In the genomic region with DNA sequence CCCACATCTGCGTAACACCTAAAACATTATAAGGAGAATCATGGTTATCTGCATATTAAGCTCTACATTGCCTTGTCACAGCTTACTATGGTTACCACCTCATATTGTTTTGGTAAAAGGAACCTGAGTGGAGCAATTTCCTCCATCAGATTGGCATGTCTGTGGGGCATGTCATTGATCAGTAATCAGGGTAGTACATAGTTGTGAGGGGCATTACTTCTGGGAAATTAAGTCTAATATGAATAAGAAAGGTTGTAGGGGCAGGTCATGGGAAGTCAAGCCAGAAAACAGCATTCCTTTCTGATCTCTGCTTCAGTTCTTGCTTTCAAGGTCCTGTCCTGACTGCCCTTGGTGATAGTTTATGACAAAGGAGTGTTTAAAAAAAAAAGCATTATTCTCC, we compare ENCODE assay signal across 50 mouse cellular contexts. TPM values are rescaled to one million over a fixed set of nuclear protein-coding genes. Genes with fewer than 3 reads are reported as not detected.
"Had no signal": no experiment of that assay in that cellular context is flagged by ENCODE, and none has a peak within 500 bp of the region (broad histone marks: within the 10 kb centered on the region; RNA-seq: fewer than 3 reads in every experiment).

No protein-coding gene starts in this region.

- H3K4me1 ChIP-seq: heart, embryonic 10.5 days; heart, embryonic 13.5 days; heart, embryonic 15.5 days; hindbrain, embryonic 10.5 days; hindbrain, embryonic 12.5 days; hindbrain, embryonic 13.5 days; hindbrain, embryonic 15.5 days; intestine, embryonic 15.5 days; kidney, embryonic 15.5 days had no signal

- H3K4me2 ChIP-seq: heart, embryonic 11.5 days; heart, embryonic 13.5 days; heart, embryonic 15.5 days; hindbrain, embryonic 12.5 days; hindbrain, embryonic 13.5 days; hindbrain, embryonic 14.5 days; hindbrain, embryonic 15.5 days; intestine, embryonic 15.5 days; kidney, embryonic 15.5 days had no signal

- H3K27ac ChIP-seq: heart, embryonic 10.5 days; heart, embryonic 13.5 days; heart, embryonic 15.5 days; hindbrain, embryonic 10.5 days; hindbrain, embryonic 12.5 days; hindbrain, embryonic 13.5 days; hindbrain, embryonic 14.5 days; hindbrain, embryonic 15.5 days; hindbrain, postnatal 0 days; intestine, embryonic 15.5 days; kidney, embryonic 15.5 days; kidney, postnatal 0 days; layer of hippocampus, adult 2 months had no signal

- H3K9me3 ChIP-seq: heart, embryonic 10.5 days; heart, embryonic 15.5 days; hindbrain, embryonic 12.5 days; intestine, embryonic 15.5 days; kidney, embryonic 15.5 days had no signal

- H3K36me3 ChIP-seq: heart, embryonic 10.5 days; heart, embryonic 13.5 days; heart, embryonic 15.5 days; hindbrain, embryonic 10.5 days; hindbrain, embryonic 12.5 days; hindbrain, embryonic 13.5 days; hindbrain, embryonic 15.5 days; intestine, embryonic 15.5 days; kidney, embryonic 15.5 days had no signal

- H3K4me3 ChIP-seq: heart, embryonic 10.5 days; heart, embryonic 13.5 days; heart, embryonic 15.5 days; hindbrain, embryonic 10.5 days; hindbrain, embryonic 12.5 days; hindbrain, embryonic 13.5 days; hindbrain, embryonic 15.5 days; intestine, embryonic 15.5 days; kidney, embryonic 15.5 days; layer of hippocampus, adult 2 months had no signal

- DNase-seq: heart, postnatal 10 days; heart, postnatal 14 days; heart, postnatal 36 days; heart, postnatal 4 days; kidney, adult 11 months; kidney, adult 18-20 months; kidney, adult 2 months; kidney, adult 8-10 months; kidney, adult 9 months; kidney, postnatal 10 days; kidney, postnatal 14 days; kidney, postnatal 25 days; kidney, postnatal 36 days; kidney, postnatal 4 days; layer of hippocampus, adult 9-11 months; layer of hippocampus, postnatal 36 days had no signal

- ATAC-seq: hindbrain, embryonic 16.5 days; hindbrain, postnatal 0 days; inflammation-experienced regulatory T-cells, adult 6 months; intestine, embryonic 15.5 days; intestine, embryonic 16.5 days; intestine, postnatal 0 days had no signal

- H3K27me3 ChIP-seq: heart, embryonic 13.5 days; heart, embryonic 15.5 days; hindbrain, embryonic 12.5 days; hindbrain, embryonic 13.5 days; hindbrain, embryonic 15.5 days; intestine, embryonic 15.5 days; kidney, embryonic 15.5 days had no signal

- H3K9ac ChIP-seq: heart, embryonic 13.5 days; heart, embryonic 15.5 days; hindbrain, embryonic 12.5 days; hindbrain, embryonic 13.5 days; hindbrain, embryonic 14.5 days; hindbrain, embryonic 15.5 days; intestine, embryonic 15.5 days; kidney, embryonic 15.5 days had no signal

RNA-seq across cellular contexts. Expression of a gene that starts 22.7 kb away (rescaled TPM):
- total RNA-seq: heart, postnatal 10 days; heart, postnatal 14 days; heart, postnatal 25 days; heart, postnatal 36 days; heart, postnatal 4 days; hematopoietic stem cell, adult 5-6 weeks; hindbrain, postnatal 0 days; layer of hippocampus, adult 18-20 months; layer of hippocampus, adult 2 months; layer of hippocampus, adult 8-10 months; layer of hippocampus, postnatal 14 days; layer of hippocampus, postnatal 25 days; layer of hippocampus, postnatal 36 days; left cerebral cortex, adult 18-20 months; left cerebral cortex, adult 8-10 months had no signal
- polyA plus RNA-seq: heart, embryonic 10.5 days; heart, embryonic 11.5 days; heart, embryonic 13.5 days; heart, embryonic 14.5 days; heart, embryonic 15.5 days; heart, embryonic 16.5 days; heart, postnatal 0 days; hindbrain, embryonic 10.5 days; hindbrain, embryonic 11.5 days; hindbrain, embryonic 12.5 days; hindbrain, embryonic 13.5 days; hindbrain, embryonic 14.5 days; hindbrain, embryonic 15.5 days; hindbrain, embryonic 16.5 days; hindbrain, postnatal 0 days; inflammation-experienced regulatory T-cells, adult 6 months; intestine, embryonic 14.5 days; intestine, embryonic 15.5 days; intestine, embryonic 16.5 days; intestine, postnatal 0 days; kidney, adult 2 months; kidney, embryonic 14.5 days; kidney, embryonic 15.5 days; kidney, embryonic 16.5 days; kidney, postnatal 0 days; large intestine, adult 2 months had no signal

RNA-seq across cellular contexts. Expression of a gene that starts 54.1 kb away (rescaled TPM):
- total RNA-seq: heart, postnatal 10 days; heart, postnatal 14 days; heart, postnatal 25 days; heart, postnatal 36 days; heart, postnatal 4 days; hematopoietic stem cell, adult 5-6 weeks; hindbrain, postnatal 0 days; layer of hippocampus, adult 18-20 months; layer of hippocampus, adult 2 months; layer of hippocampus, adult 8-10 months; layer of hippocampus, postnatal 14 days; layer of hippocampus, postnatal 25 days; layer of hippocampus, postnatal 36 days; left cerebral cortex, adult 18-20 months; left cerebral cortex, adult 8-10 months had no signal
- polyA plus RNA-seq: heart, embryonic 10.5 days; heart, embryonic 11.5 days; heart, embryonic 13.5 days; heart, embryonic 14.5 days; heart, embryonic 15.5 days; heart, embryonic 16.5 days; heart, postnatal 0 days; hindbrain, embryonic 10.5 days; hindbrain, embryonic 11.5 days; hindbrain, embryonic 12.5 days; hindbrain, embryonic 13.5 days; hindbrain, embryonic 14.5 days; hindbrain, embryonic 15.5 days; hindbrain, embryonic 16.5 days; hindbrain, postnatal 0 days; inflammation-experienced regulatory T-cells, adult 6 months; intestine, embryonic 14.5 days; intestine, embryonic 15.5 days; intestine, embryonic 16.5 days; intestine, postnatal 0 days; kidney, adult 2 months; kidney, embryonic 14.5 days; kidney, embryonic 15.5 days; kidney, embryonic 16.5 days; kidney, postnatal 0 days; large intestine, adult 2 months had no signal
